Mouse (Mus musculus) hindbrain, embryonic 14.5 days (tissue): ENCODE results near the gene Tex21. TPM values are rescaled to one million over a fixed set of nuclear protein-coding genes. Genes with fewer than 3 reads are reported as not detected.

Experiments
- ATAC-seq: fragments of 200-750 bp; cut with Nextera tagmentation; 2 replicates; pipeline ENCODE4 v1.8.0; 2017; ENCODE audit warnings: moderate number of reproducible peaks, mild to moderate bottlenecking, moderate TSS enrichment, moderate library complexity; ENCODE audit not compliant: low FRiP score
- DNase-seq: peaks from one replicate; pipeline ENCODE4 v3.0.0-alpha.2; 2015; ENCODE audit warnings: low spot score
- H3K27ac ChIP-seq: fragments of 300-500 bp; sonication (generic); 2 replicates; pipeline ENCODE4 v1.5.1; 2014; ENCODE audit warnings: mild to moderate bottlenecking, moderate library complexity
- H3K27me3 ChIP-seq: fragments of 300-500 bp; sonication (generic); 2 replicates; pipeline ENCODE4 v1.6.1; 2014; ENCODE audit warnings: mild to moderate bottlenecking, low read length, mixed read lengths; ENCODE audit not compliant: control insufficient read depth, insufficient read depth
- H3K36me3 ChIP-seq: fragments of 300-500 bp; sonication (generic); replicated peaks from 2 replicates; pipeline ENCODE4 v1.6.1; 2014; ENCODE audit not compliant: control insufficient read depth, insufficient read depth
- H3K4me1 ChIP-seq: fragments of 300-500 bp; sonication (generic); replicated peaks from 2 replicates; pipeline ENCODE4 v1.6.1; 2014; ENCODE audit warnings: antibody characterized with exemption, low read length, mixed read lengths; ENCODE audit not compliant: control insufficient read depth, insufficient read depth
- H3K4me2 ChIP-seq: fragments of 300-500 bp; sonication (generic); replicated peaks from 2 replicates; pipeline ENCODE4 v1.6.1; 2014; ENCODE audit warnings: mild to moderate bottlenecking, moderate library complexity
- H3K4me3 ChIP-seq: fragments of 300-500 bp; sonication (generic); replicated peaks from 2 replicates; pipeline ENCODE4 v1.5.1; 2014; ENCODE audit warnings: mild to moderate bottlenecking, low read length
- H3K9ac ChIP-seq: fragments of 300-500 bp; sonication (generic); 2 replicates; pipeline ENCODE4 v1.6.1; 2014
- H3K9me3 ChIP-seq: fragments of 300-500 bp; sonication (generic); 2 replicates; pipeline ENCODE4 v1.6.1; 2016; ENCODE audit warnings: low read length; ENCODE audit not compliant: control insufficient read depth
- WGBS: fragments of 180-500 bp; shearing (Covaris S2); extraction: QIAGEN DNeasy Blood & Tissue Kit; methylation state at CpG from one replicate; pipeline ENCODE4 v1.1.7; 2014; 5-methylcytosine and 5-hydroxymethylcytosine counted together
- polyA plus RNA-seq: library from polyadenylated mRNA; unstranded; fragments of >200 nt; fragmentation: Nextera tagmentation; extraction: Ambion mirVana; gene quantifications from 2 replicates; pipeline ENCODE4 v1.2.1, GENCODE M21; 2014

Tex21 gene
- polyA plus RNA-seq, 1 experiment from 2014 or later, result 0.09 TPM

GRCm38 (mm10) chr12:76281111-76281660, 34.6 kb upstream of the Tex21 start:
- Histone ChIP-seq H3K4me2 (no peak overlapping the region), H3K4me1 (no peaks in the 10 kb centered on the region), H3K9ac (no peak overlapping the region), H3K9me3 (no peaks in the 10 kb centered on the region), H3K27ac (no peak overlapping the region), H3K36me3 (peaks cover 13% of the 10 kb centered on the region; the same call in 1 of the 2 replicates), H3K27me3 (no peaks in the 10 kb centered on the region), H3K4me3 (no peak overlapping the region)
- no peak for DNase-seq
- WGBS, result 88% methylated on average over 2 of the region's 2 CpGs
- ATAC-seq, result no peak

- Histone ChIP-seq H3K36me3 (peaks cover 13% of the 10 kb centered on the region; the same call in 1 of the 2 replicates), H3K4me1 (no peaks in the 10 kb centered on the region), H3K4me2 (no peak overlapping the region), H3K4me3 (no peak overlapping the region), H3K27me3 (no peaks in the 10 kb centered on the region), H3K27ac (no peak overlapping the region), H3K9me3 (no peaks in the 10 kb centered on the region), H3K9ac (no peak overlapping the region)
- WGBS, result 85% methylated on average over 9 of the region's 9 CpGs
- ATAC-seq, result no peak
- no peak for DNase-seq
Observed at GRCm38 (mm10) chr12:76280556-76280955, 34.0 kb upstream of the Tex21 start.

GRCm38 (mm10) chr12:76278209-76278608, 31.7 kb upstream of the Tex21 start:
- Histone ChIP-seq H3K4me3 (no peak overlapping the region), H3K9me3 (no peaks in the 10 kb centered on the region), H3K36me3 (peaks cover 11% of the 10 kb centered on the region; the same call in 1 of the 2 replicates), H3K27me3 (no peaks in the 10 kb centered on the region), H3K4me2 (no peak overlapping the region), H3K27ac (no peak overlapping the region), H3K9ac (no peak overlapping the region), H3K4me1 (no peaks in the 10 kb centered on the region)
- no peak for ATAC-seq
- DNase-seq, result no peak
- 84% methylated on average over 6 of the region's 6 CpGs for WGBS

GRCm38 (mm10) chr12:76272610-76273524, 26.3 kb upstream of the Tex21 start:
- Histone ChIP-seq H3K4me1 (no peaks in the 10 kb centered on the region), H3K36me3 (0 out of 2 replicates have a peak, but pooled peaks cover 10% of the 10 kb centered on the region), H3K9me3 (no peaks in the 10 kb centered on the region), H3K4me3 (no peak overlapping the region), H3K27ac (no peak overlapping the region), H3K4me2 (no peak overlapping the region), H3K9ac (no peak overlapping the region), H3K27me3 (no peaks in the 10 kb centered on the region)
- WGBS, result 91% methylated on average over 10 of the region's 10 CpGs
- no peak for DNase-seq
- no peak for ATAC-seq

GRCm38 (mm10) chr12:76271516-76271915, 25.0 kb upstream of the Tex21 start:
- Histone ChIP-seq H3K27ac (no peak overlapping the region), H3K4me1 (no peaks in the 10 kb centered on the region), H3K4me3 (no peak overlapping the region), H3K9ac (no peak overlapping the region), H3K36me3 (0 out of 2 replicates have a peak, but pooled peaks cover 10% of the 10 kb centered on the region), H3K9me3 (no peaks in the 10 kb centered on the region), H3K27me3 (no peaks in the 10 kb centered on the region), H3K4me2 (no peak overlapping the region)
- ATAC-seq (no peak), DNase-seq (no peak)
- WGBS, result 93% methylated on average over 6 of the region's 6 CpGs

- no peaks in the 10 kb centered on the region for H3K27me3 ChIP-seq
- 72% methylated on average over 7 of the region's 7 CpGs for WGBS
- H3K27ac ChIP-seq, result no peak overlapping the region
- no peak for ATAC-seq
- H3K36me3 ChIP-seq, result 0 out of 2 replicates have a peak, but pooled peaks cover 10% of the 10 kb centered on the region
- H3K4me2 ChIP-seq, result no peak overlapping the region
- no peak overlapping the region for H3K9ac ChIP-seq
- no peak overlapping the region for H3K4me3 ChIP-seq
- H3K4me1 ChIP-seq, result no peaks in the 10 kb centered on the region
- no peaks in the 10 kb centered on the region for H3K9me3 ChIP-seq
- DNase-seq, result no peak
Observed at GRCm38 (mm10) chr12:76269196-76269595, 22.6 kb upstream of the Tex21 start.

GRCm38 (mm10) chr12:76268686-76269085, 22.1 kb upstream of the Tex21 start:
- H3K4me2 ChIP-seq, result no peak overlapping the region
- H3K4me1 ChIP-seq, result no peaks in the 10 kb centered on the region
- H3K27me3 ChIP-seq, result no peaks in the 10 kb centered on the region
- no peak overlapping the region for H3K27ac ChIP-seq
- 0 out of 2 replicates have a peak, but pooled peaks cover 9% of the 10 kb centered on the region for H3K36me3 ChIP-seq
- ATAC-seq (no peak), DNase-seq (no peak)
- WGBS, result 80% methylated on average over 10 of the region's 10 CpGs
- H3K4me3 ChIP-seq, result no peak overlapping the region
- H3K9ac ChIP-seq, result no peak overlapping the region
- no peaks in the 10 kb centered on the region for H3K9me3 ChIP-seq

GRCm38 (mm10) chr12:76266875-76267274, 20.3 kb upstream of the Tex21 start:
- no peaks in the 10 kb centered on the region for H3K27me3 ChIP-seq
- 79% methylated on average over 9 of the region's 9 CpGs for WGBS
- no peak overlapping the region for H3K4me3 ChIP-seq
- no peak overlapping the region for H3K27ac ChIP-seq
- DNase-seq (peak; percentile 65), ATAC-seq (0 out of 2 replicates have a peak, but pooled peaks have one; percentile 34)
- H3K9me3 ChIP-seq, result no peaks in the 10 kb centered on the region
- H3K9ac ChIP-seq, result no peak overlapping the region
- 0 out of 2 replicates have a peak, but pooled peaks cover 2% of the 10 kb centered on the region for H3K36me3 ChIP-seq
- no peak overlapping the region for H3K4me2 ChIP-seq
- no peaks in the 10 kb centered on the region for H3K4me1 ChIP-seq

- DNase-seq (no peak), ATAC-seq (no peak)
- Histone ChIP-seq H3K9ac (no peak overlapping the region), H3K4me3 (no peak overlapping the region), H3K27ac (peak overlapping the region; percentile 64), H3K4me1 (no peaks in the 10 kb centered on the region), H3K36me3 (no peaks in the 10 kb centered on the region), H3K27me3 (no peaks in the 10 kb centered on the region), H3K4me2 (no peak overlapping the region), H3K9me3 (no peaks in the 10 kb centered on the region)
- 85% methylated on average over 6 of the region's 6 CpGs for WGBS
Observed at GRCm38 (mm10) chr12:76265001-76265400, 18.5 kb upstream of the Tex21 start.
